Mouse (Mus musculus): ENCODE data around the gene C1qc.

GRCm38 (mm10) chr4:136918834-136919233, 26.0 kb upstream of the C1qc start:
- TF ChIP-seq EP300 (IDR thresholded peaks at IDR 0.05) (no peak), CTCF (IDR thresholded peaks at IDR 0.05) (no peak)

Measured in lung, postnatal 0 days (tissue).